Mouse (Mus musculus) G1E-ER4 (cell line): ENCODE results near the gene Sdc3. TPM values are rescaled to one million over a fixed set of nuclear protein-coding genes. Genes with fewer than 3 reads are reported as not detected.

ENCODE experiments used
- GATA1 ChIP-seq: IDR thresholded peaks from one replicate; pipeline ENCODE4 v1.8.0; 2012; ENCODE audit warnings: low read length, inconsistent platforms
- polyA plus RNA-seq: library from polyadenylated mRNA; stranded (reverse); fragments of >175 nt; gene quantifications from 2 replicates; pipeline ENCODE4 v1.2.3, GENCODE M21; 2012

The Sdc3 gene
- not detected in 2 replicates for polyA plus RNA-seq

DNA sequence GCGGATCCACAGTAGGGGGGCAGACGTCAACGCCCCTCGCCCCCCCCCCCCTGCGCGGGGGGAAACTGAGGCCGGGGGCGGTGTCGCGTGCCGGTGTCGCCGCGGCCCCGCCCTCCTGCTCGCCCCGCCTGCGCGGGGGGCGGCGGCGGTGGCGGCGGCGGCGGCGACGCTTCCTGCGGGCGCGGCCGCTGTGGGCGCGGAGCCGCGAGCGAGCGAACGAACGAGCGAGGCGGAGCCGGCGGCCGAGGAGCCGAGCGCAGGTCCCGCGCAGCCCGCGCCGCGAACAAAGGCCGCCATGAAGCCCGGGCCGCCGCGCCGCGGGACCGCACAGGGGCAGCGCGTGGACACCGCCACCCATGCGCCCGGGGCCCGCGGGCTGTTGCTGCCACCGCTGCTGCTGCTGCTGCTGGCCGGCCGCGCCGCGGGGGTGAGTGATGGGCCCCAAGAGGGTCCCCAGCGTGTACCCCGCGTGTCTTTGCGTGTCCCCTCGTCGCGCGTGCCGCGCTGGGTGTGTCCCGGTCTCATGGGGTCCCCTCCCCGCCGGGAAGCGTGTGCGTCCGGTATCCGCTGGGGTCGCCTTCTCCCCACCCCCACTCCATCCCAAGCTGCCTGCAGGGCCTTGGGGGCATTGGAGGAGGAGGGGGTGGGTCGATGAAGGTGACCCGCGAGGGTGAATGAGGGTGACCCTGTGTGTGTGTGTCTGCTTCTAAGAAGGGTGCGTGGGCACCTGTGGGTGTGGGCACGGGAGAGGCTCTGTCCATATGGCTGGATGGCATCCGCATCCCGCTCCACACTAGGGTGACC lies at the start of gene Sdc3:
Gene Sdc3 (plus strand): TSS at position 162 of the 804 bp plus-strand sequence.
- TF ChIP-seq GATA1: no peak

- no peak for TF ChIP-seq GATA1
These were observed 48.3 kb upstream of the Sdc3 start for GRCm38 (mm10) chr4:130744058-130744457.

DNA sequence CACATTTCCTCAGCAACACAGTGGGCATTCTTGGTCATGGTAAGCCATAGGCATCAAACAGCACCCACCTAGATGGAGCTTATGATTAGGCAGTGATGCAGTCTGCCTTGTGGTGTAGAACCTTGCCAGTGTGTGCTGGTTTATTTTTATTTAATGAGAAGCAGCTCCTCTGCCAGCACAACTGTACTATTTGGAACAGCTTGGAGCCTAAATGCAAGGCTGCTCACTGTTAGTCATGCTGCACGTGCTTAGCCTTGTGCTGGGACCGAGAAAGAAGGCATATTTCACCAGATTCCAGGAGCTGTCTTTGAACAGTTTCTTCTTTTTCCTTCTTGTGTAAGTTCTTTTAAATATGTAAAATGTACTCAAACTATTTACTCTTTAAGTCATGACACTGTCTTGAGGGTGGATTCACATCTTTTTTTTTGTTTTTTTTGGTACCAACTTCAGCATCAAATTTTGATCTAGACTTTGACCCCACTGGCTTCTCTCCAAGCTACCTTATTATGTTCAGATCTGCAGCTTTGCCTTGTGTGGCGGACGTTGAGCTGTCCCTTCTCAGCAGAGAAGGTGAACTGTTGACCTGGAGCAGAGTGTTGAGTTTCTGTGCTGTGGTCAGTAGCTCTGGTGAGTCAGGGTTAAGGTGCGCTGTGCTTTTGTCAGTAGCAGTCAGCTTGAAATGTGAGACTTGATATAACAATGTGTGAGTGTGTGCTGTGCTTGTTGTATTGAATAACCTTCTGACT lies 46.6 kb upstream of the Sdc3 start:
- TF ChIP-seq GATA1: no peak

GRCm38 (mm10) chr4:130749566-130749965 lies 42.8 kb upstream of the Sdc3 start:
- TF ChIP-seq GATA1: no peak

DNA sequence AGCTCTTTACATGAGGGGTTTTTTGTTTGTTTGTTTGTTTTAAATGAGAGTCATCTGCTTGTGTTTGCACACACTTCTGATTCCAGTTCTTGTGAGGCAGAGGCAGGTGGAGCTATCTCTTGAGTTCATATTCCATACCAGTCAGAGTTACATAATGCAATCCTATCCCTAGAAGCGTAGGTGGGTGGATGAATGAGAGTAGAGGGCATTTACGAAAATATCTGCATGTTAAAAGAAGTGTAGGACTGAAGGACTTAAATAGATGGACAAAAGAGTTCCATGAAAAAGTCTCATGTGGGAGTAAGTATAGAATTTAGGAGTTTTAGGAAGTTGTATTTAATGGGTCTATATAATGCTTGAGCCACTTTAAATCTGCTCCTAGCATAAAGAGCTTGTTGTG lies 40.4 kb upstream of the Sdc3 start:
- TF ChIP-seq GATA1: no peak

GRCm38 (mm10) chr4:130752591-130752990 lies 39.7 kb upstream of the Sdc3 start:
- TF ChIP-seq GATA1: no peak

DNA sequence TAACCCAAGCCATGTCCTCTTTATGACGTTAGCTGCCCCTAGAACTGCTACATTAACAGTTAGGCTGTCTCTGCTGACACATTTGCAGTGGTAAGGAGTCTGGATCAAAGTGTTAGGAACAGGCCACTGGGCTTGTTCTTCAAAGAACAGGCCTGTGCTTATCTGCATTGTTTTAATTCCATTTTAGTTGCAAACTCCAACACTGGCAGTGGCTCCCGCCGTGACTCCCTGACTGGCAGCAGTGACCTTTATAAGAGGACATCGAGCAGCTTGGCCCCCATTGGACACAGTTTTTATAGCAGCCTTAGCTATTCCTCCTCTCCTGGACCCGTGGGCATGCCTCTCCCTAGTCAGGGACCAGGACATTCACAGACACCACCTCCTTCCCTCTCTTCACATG lies 38.6 kb upstream of the Sdc3 start:
- TF ChIP-seq GATA1: no peak

- no peak for TF ChIP-seq GATA1
These were observed 37.6 kb upstream of the Sdc3 start for GRCm38 (mm10) chr4:130754776-130755175.

DNA sequence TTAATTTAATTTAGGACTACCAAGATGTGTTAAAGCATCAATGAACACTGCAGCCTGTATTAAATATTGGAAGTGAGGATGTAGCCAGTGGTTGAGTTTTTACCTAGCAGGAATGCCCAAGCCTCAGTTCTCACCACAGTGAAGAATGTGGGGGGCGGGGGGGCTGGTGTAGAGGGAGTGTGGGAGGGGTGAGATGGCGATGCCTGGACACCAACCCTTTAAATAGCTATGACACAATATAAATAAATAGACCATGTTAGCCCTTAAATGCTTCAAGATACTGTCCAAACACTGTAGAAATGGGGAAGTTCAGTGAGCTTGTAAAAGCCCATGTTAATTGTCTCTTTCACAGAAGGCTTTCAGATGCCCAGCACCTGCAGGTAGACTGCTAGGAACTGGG lies 32.5 kb upstream of the Sdc3 start:
- no peak for TF ChIP-seq GATA1

GRCm38 (mm10) chr4:130761809-130762208 lies 30.5 kb upstream of the Sdc3 start:
- TF ChIP-seq GATA1: no peak

DNA sequence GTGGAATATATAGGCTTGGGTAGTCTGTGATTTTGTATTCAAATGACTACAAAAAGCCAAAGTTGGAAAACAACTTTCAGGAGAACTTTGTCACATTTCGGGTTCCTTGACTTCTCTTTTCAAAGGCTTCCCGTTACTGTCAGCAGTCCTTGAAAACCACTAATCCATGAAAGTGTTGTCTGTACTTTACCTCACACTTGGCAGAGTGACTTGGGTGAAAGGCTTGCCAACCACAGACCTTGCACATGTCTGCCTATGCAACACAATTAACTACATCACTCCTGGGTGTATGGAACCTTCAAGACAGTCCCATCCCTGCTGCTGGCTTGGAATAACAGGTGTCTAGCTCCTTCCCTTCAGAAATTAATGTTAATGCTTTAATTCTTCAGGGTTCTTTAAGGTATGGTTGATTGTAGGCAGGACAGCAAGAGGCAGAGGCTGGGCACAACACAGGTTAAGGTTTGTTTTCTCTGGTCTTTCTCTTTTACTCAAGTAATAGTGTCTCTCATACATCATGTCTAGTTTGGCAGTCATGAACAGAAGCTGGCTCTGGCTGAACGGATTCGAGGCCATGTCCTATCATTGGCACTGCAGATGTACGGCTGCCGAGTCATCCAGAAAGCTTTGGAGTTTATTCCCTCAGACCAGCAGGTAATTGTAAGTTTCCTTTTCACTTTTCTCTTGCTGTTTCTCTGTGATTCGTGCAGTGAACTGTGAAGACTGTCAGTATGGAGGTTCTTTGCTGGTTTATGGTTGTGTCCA lies 26.8 kb upstream of the Sdc3 start:
- no peak for TF ChIP-seq GATA1

GRCm38 (mm10) chr4:130766387-130766786 lies 25.9 kb upstream of the Sdc3 start:
- TF ChIP-seq GATA1: no peak

GRCm38 (mm10) chr4:130766926-130767325 lies 25.4 kb upstream of the Sdc3 start:
- no peak for TF ChIP-seq GATA1

DNA sequence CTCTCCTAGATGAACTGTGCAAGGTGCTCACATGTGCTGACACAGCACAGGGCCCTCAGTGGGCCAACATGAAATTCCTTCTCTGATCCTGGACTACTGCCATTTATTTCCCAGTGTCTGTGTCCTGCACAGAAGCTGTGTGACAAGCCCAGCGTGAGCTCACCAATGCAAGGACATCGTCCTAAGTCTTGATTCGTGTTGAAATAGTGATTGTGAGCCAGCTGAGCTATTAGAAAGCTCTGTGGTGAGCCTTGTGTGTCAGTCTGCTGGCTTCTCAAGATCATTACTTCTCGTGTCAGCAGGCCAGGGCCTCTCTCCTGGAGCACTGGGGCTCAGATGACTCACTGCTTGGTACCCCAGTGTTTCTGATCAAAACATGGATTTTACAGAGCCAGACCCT lies 18.4 kb upstream of the Sdc3 start:
- TF ChIP-seq GATA1: no peak

DNA sequence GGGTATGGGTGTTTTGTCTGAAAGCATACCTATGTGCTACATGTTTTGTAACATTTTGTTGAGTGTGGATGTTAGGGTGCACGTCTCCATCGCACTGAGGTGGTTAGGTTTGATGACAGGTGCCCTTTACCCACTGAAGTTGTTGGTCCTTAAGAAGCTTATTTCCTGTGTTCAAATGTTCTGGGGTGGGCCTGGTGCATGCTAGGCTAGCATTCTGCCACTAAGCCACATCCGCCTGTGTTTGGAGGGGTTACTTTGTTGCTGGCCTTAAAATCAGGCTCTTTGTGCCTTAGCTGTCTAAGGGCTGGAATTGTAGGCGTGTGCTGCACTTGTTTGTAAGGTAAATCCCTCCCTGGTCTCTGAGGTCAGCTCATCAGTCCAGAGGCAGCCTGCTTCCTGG lies 17.5 kb upstream of the Sdc3 start:
- no peak for TF ChIP-seq GATA1

DNA sequence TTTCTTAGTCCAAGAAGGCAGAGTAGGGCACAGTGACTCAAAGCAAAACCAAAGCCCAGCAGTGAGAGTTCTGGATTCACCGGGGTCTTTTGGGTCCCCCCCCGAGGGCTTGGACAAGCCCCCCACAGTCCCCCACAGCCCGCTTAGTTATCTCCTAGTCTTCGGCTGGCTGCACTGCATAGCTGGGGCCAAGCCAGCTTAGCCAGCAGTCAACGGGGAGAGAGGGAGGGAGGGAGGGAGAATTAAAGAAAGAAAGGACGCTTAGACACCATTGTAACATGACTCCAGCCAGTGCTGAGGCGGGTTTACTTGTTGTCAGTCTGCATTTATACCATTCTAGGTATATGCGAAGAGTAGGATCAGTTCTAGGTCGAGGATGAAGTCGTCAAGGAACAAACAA lies 14.7 kb upstream of the Sdc3 start:
- TF ChIP-seq GATA1: no peak
